Mouse (Mus musculus) NIH3T3 (cell line): ENCODE data around the gene Irf4.

Experiments used
- DNase-seq: peaks from one replicate; pipeline ENCODE4 v3.0.0-alpha.2; 2012; ENCODE audit warnings: low read depth

Gene Irf4

GRCm38 (mm10) chr13:30802336-30802955 is 53.4 kb downstream of the Irf4 start:
- peak; percentile 31 for DNase-seq

- DNase-seq = no peak
Observed at GRCm38 (mm10) chr13:30809240-30809639, 60.2 kb downstream of the Irf4 start.

GRCm38 (mm10) chr13:30813464-30813863 is 64.4 kb downstream of the Irf4 start:
- DNase-seq = no peak

GRCm38 (mm10) chr13:30814256-30814655 is 65.2 kb downstream of the Irf4 start:
- no peak for DNase-seq
